Mouse (Mus musculus) forebrain, embryonic 16.5 days (tissue): ENCODE results near the gene Vasn. TPM values are rescaled to one million over a fixed set of nuclear protein-coding genes. Genes with fewer than 3 reads are reported as not detected.
A peak's percentile ranks its signal among the peaks of the same experiment; 100 is the strongest.

Experiments used
- ATAC-seq: fragments of 200-750 bp; cut with Nextera tagmentation; 2 replicates; pipeline ENCODE4 v1.8.0; 2017; ENCODE audit warnings: mild to moderate bottlenecking, moderate library complexity
- H3K27ac ChIP-seq: fragments of 300-500 bp; sonication (generic); 2 replicates; pipeline ENCODE4 v1.5.1; 2014; ENCODE audit warnings: low read length, control low read depth
- H3K27me3 ChIP-seq: fragments of 300-500 bp; sonication (generic); replicated peaks from 2 replicates; pipeline ENCODE4 v1.6.1; 2014; ENCODE audit warnings: low read length; ENCODE audit not compliant: control insufficient read depth, insufficient read depth
- H3K36me3 ChIP-seq: fragments of 300-500 bp; sonication (generic); 2 replicates; pipeline ENCODE4 v1.6.1; 2014; ENCODE audit not compliant: control insufficient read depth, insufficient read depth
- H3K4me1 ChIP-seq: fragments of 300-500 bp; sonication (generic); replicated peaks from 2 replicates; pipeline ENCODE4 v1.6.1; 2014; ENCODE audit warnings: low read length; ENCODE audit not compliant: control insufficient read depth, insufficient read depth
- H3K4me2 ChIP-seq: fragments of 300-500 bp; sonication (generic); 2 replicates; pipeline ENCODE4 v1.6.1; 2014; ENCODE audit warnings: mild to moderate bottlenecking, low read length, control low read depth
- H3K4me3 ChIP-seq: fragments of 300-500 bp; sonication (generic); replicated peaks from 2 replicates; pipeline ENCODE4 v1.5.1; 2014; ENCODE audit warnings: mild to moderate bottlenecking, low read length, control low read depth
- H3K9ac ChIP-seq: fragments of 300-500 bp; sonication (generic); replicated peaks from 2 replicates; pipeline ENCODE4 v1.6.1; 2014; ENCODE audit warnings: low read depth, low read length, control low read depth
- H3K9me3 ChIP-seq: fragments of 300-500 bp; sonication (generic); 2 replicates; pipeline ENCODE4 v1.6.1; 2016; ENCODE audit warnings: low read length; ENCODE audit not compliant: control insufficient read depth
- WGBS: fragments of 180-500 bp; shearing (Covaris S2); extraction: QIAGEN DNeasy Blood & Tissue Kit; methylation state at CpG from one replicate; pipeline ENCODE4 v1.1.7; 2014; 5-methylcytosine and 5-hydroxymethylcytosine counted together
- polyA plus RNA-seq: library from polyadenylated mRNA; unstranded; fragments of >200 nt; fragmentation: Nextera tagmentation; extraction: Ambion mirVana; gene quantifications from 2 replicates; pipeline ENCODE4 v1.2.1, GENCODE M21; 2015

Gene Vasn
- polyA plus RNA-seq, 1 experiment from 2014 or later: 3.2 TPM

GRCm38 (mm10) chr16:4616829-4617228 is 22.9 kb upstream of the Vasn start:
- H3K4me3 ChIP-seq: no peak overlapping the region
- no peaks in the 10 kb centered on the region for H3K27me3 ChIP-seq
- H3K9me3 ChIP-seq: no peaks in the 10 kb centered on the region
- 82% methylated on average over 4 of the region's 4 CpGs for WGBS
- H3K9ac ChIP-seq: no peak overlapping the region
- peaks cover 20% of the 10 kb centered on the region for H3K36me3 ChIP-seq
- no peak overlapping the region for H3K27ac ChIP-seq
- no peak overlapping the region for H3K4me2 ChIP-seq
- H3K4me1 ChIP-seq: no peaks in the 10 kb centered on the region
- ATAC-seq: no peak

- Histone ChIP-seq H3K4me1 (peaks cover 17% of the 10 kb centered on the region), H3K9me3 (no peaks in the 10 kb centered on the region), H3K9ac (peak overlapping the region; percentile 79), H3K4me2 (peak overlapping the region; percentile 81), H3K36me3 (peaks cover 3% of the 10 kb centered on the region; the same call in 1 of the 2 replicates), H3K27me3 (no peaks in the 10 kb centered on the region), H3K4me3 (peak overlapping the region; percentile 58), H3K27ac (peak overlapping the region; percentile 57)
- peak; percentile 11 for ATAC-seq
- 23% methylated on average over 9 of the region's 9 CpGs for WGBS
These were observed 15.7 kb upstream of the Vasn start for GRCm38 (mm10) chr16:4624074-4624473.

- no peaks in the 10 kb centered on the region for H3K27me3 ChIP-seq
- WGBS: under 1% methylated on average over 56 of the region's 56 CpGs
- peak within 1 kb of the TSS; percentile 57 for H3K27ac ChIP-seq
- no peaks in the 10 kb centered on the region for H3K9me3 ChIP-seq
- peak within 1 kb of the TSS; percentile 81 for H3K4me2 ChIP-seq
- peak within 1 kb of the TSS; percentile 58 for H3K4me3 ChIP-seq
- peaks cover 17% of the 10 kb centered on the region for H3K4me1 ChIP-seq
- peak within 1 kb of the TSS; percentile 79 for H3K9ac ChIP-seq
- peak; percentile 91 for ATAC-seq
- H3K36me3 ChIP-seq: peaks cover 3% of the 10 kb centered on the region; the same call in 1 of the 2 replicates
These were observed 15.1 kb upstream of the Vasn start, which contains the start of gene Pam16 for GRCm38 (mm10) chr16:4624481-4625110. Pam16 (minus strand) TSS chr16:4624988.

- H3K9me3 ChIP-seq: no peaks in the 10 kb centered on the region
- H3K36me3 ChIP-seq: peaks cover 3% of the 10 kb centered on the region; the same call in 1 of the 2 replicates
- peaks cover 17% of the 10 kb centered on the region for H3K4me1 ChIP-seq
- WGBS: 89% methylated on average over 6 of the region's 6 CpGs
- no peak overlapping the region for H3K9ac ChIP-seq
- H3K27ac ChIP-seq: no peak overlapping the region
- H3K27me3 ChIP-seq: no peaks in the 10 kb centered on the region
- no peak for ATAC-seq
- H3K4me2 ChIP-seq: no peak overlapping the region
- no peak overlapping the region for H3K4me3 ChIP-seq
These were observed 12.6 kb upstream of the Vasn start for GRCm38 (mm10) chr16:4627105-4627504.

- 92% methylated on average over 9 of the region's 9 CpGs for WGBS
- ATAC-seq: no peak
These were observed 10.8 kb upstream of the Vasn start for GRCm38 (mm10) chr16:4628898-4629419.

GRCm38 (mm10) chr16:4629950-4630349 is 9.8 kb upstream of the Vasn start:
- no peak overlapping the region for H3K27ac ChIP-seq
- ATAC-seq: 0 out of 2 replicates have a peak, but pooled peaks have one; percentile 29
- no peak overlapping the region for H3K4me3 ChIP-seq
- H3K9ac ChIP-seq: no peak overlapping the region
- H3K4me1 ChIP-seq: peaks cover 3% of the 10 kb centered on the region; the same call in 1 of the 2 replicates
- 25% methylated on average over 6 of the region's 6 CpGs for WGBS
- no peaks in the 10 kb centered on the region for H3K27me3 ChIP-seq
- peaks cover 3% of the 10 kb centered on the region; the same call in 1 of the 2 replicates for H3K36me3 ChIP-seq
- no peaks in the 10 kb centered on the region for H3K9me3 ChIP-seq
- H3K4me2 ChIP-seq: no peak overlapping the region

More at GRCm38 (mm10) chr16:4628898-4629419, 10.8 kb upstream of the Vasn start:
- H3K27me3 ChIP-seq: no peaks in the 10 kb centered on the region
- no peak overlapping the region for H3K27ac ChIP-seq
- H3K4me1 ChIP-seq: peaks cover 6% of the 10 kb centered on the region
- H3K9ac ChIP-seq: no peak overlapping the region
- H3K4me3 ChIP-seq: no peak overlapping the region
- no peaks in the 10 kb centered on the region for H3K9me3 ChIP-seq
- peaks cover 3% of the 10 kb centered on the region; the same call in 1 of the 2 replicates for H3K36me3 ChIP-seq
- H3K4me2 ChIP-seq: no peak overlapping the region

- H3K27ac ChIP-seq: no peak overlapping the region
- no peaks in the 10 kb centered on the region for H3K4me1 ChIP-seq
- peak; percentile 41; the same call in 1 of the 2 replicates for ATAC-seq
- H3K9ac ChIP-seq: no peak overlapping the region
- H3K9me3 ChIP-seq: no peaks in the 10 kb centered on the region
- no peak overlapping the region for H3K4me2 ChIP-seq
- H3K4me3 ChIP-seq: no peak overlapping the region
- peaks cover 3% of the 10 kb centered on the region; the same call in 1 of the 2 replicates for H3K36me3 ChIP-seq
- whole genome bisulfite sequencing: 39% methylated on average over 7 of the region's 7 CpGs
- no peaks in the 10 kb centered on the region for H3K27me3 ChIP-seq
These were observed 7.7 kb upstream of the Vasn start for GRCm38 (mm10) chr16:4632050-4632449.

- no peak overlapping the region for H3K27ac ChIP-seq
- H3K36me3 ChIP-seq: 0 out of 2 replicates have a peak, but pooled peaks cover 2% of the 10 kb centered on the region
- 91% methylated on average over 3 of the region's 3 CpGs for WGBS
- H3K4me3 ChIP-seq: no peak overlapping the region
- ATAC-seq: no peak
- H3K9me3 ChIP-seq: no peaks in the 10 kb centered on the region
- no peak overlapping the region for H3K9ac ChIP-seq
- no peaks in the 10 kb centered on the region for H3K4me1 ChIP-seq
- no peaks in the 10 kb centered on the region for H3K27me3 ChIP-seq
- no peak overlapping the region for H3K4me2 ChIP-seq
These were observed 6.1 kb upstream of the Vasn start for GRCm38 (mm10) chr16:4633661-4634060.

GRCm38 (mm10) chr16:4634681-4635080 is 5.1 kb upstream of the Vasn start:
- no peak for ATAC-seq
- no peaks in the 10 kb centered on the region for H3K9me3 ChIP-seq
- no peaks in the 10 kb centered on the region for H3K27me3 ChIP-seq
- peaks cover under 1% of the 10 kb centered on the region; the same call in 1 of the 2 replicates for H3K4me1 ChIP-seq
- H3K9ac ChIP-seq: no peak overlapping the region
- 83% methylated on average over 9 of the region's 9 CpGs for WGBS
- no peak overlapping the region for H3K27ac ChIP-seq
- 0 out of 2 replicates have a peak, but pooled peaks cover 2% of the 10 kb centered on the region for H3K36me3 ChIP-seq
- no peak overlapping the region for H3K4me2 ChIP-seq
- H3K4me3 ChIP-seq: no peak overlapping the region
